Mouse (Mus musculus): ENCODE data around the gene Fbxl22.

DNA sequence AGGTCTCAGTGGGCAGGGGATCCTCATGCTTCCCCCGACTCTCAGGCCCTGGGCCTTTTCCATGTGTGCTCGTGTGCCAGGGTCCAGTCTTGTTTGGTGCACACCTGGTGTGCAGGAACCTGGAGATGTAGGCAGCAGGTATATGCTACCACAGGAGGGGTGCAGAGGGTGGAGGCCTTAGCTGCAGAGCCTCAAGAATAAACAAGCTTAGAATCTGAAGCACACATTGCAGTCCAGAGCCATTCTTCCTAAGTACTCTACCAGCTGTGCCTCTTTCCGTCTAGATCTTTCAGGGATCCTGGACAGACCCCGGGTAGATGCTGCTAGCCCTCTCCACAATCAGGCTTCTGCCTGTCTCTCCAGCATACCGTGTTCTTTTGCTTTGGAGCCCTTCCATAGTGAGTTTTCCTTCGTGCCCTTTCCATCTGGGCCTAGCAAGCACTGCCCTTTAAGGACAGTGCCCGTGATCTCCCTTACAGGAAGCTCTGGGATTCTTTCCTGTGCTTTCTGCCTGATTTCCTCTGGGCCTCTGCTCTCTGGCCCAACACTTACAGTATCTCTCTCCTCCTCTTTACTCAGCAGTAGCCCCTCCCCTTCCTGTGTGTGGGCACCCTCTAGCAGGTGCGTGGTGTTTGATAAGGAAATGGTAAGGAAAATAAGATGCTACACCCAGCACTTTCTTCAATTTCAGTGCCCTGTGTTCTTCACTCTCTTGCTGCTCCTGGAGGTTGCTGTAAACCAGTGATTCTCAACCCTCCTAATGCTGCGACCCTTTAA lies 9.1 kb downstream of the Fbxl22 start:
- TF ChIP-seq CTCF (IDR thresholded peaks at IDR 0.05; ENCODE audit: control insufficient read depth, insufficient read depth, insufficient read length) = no peak
- TF ChIP-seq MYOD1 (IDR thresholded peaks at IDR 0.05; ENCODE audit: control insufficient read depth, insufficient read length, low read depth) = no peak
- no peak for TF ChIP-seq MAX (IDR thresholded peaks at IDR 0.05)
- TF ChIP-seq CEBPB (IDR thresholded peaks at IDR 0.05; ENCODE audit: low read depth) = no peak
- no peak for TF ChIP-seq USF1 (IDR thresholded peaks at IDR 0.05; ENCODE audit: low read depth)
- no peak for TF ChIP-seq MYOG (IDR thresholded peaks at IDR 0.05; ENCODE audit: control insufficient read depth, extremely low read depth, insufficient read length)

All from C2C12 (cell line).